Mouse (Mus musculus): ENCODE measurements around the gene Efna2. TPM values are rescaled to one million over a fixed set of nuclear protein-coding genes. Genes with fewer than 3 reads are reported as not detected.
A peak's percentile ranks its signal among the peaks of the same experiment; 100 is the strongest.
"Not testable (repeated sequence)": the region's sequence is repeated elsewhere in the genome, so short reads cannot be mapped to it uniquely, and the experiment has no call there.

Efna2 gene
- total RNA-seq, 2 experiments from 2014 or later: 7.0 to 8.2 TPM

DNA sequence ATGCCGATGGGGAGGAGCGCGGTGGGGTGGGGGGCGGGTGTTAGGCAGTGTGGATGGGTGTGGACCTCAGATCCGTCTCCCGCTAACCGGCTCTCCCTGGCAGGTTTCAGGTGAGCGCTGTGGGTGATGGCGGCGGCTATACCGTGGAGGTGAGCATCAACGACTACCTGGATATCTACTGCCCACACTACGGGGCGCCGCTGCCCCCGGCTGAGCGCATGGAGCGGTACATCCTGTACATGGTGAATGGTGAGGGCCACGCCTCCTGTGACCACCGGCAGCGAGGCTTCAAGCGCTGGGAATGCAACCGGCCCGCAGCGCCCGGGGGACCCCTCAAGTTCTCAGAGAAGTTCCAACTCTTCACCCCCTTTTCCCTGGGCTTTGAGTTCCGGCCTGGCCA, 7.4 kb downstream of the Efna2 start:
- DNase-seq (ENCODE audit: low spot score in 2 of 2): no peak

DNA sequence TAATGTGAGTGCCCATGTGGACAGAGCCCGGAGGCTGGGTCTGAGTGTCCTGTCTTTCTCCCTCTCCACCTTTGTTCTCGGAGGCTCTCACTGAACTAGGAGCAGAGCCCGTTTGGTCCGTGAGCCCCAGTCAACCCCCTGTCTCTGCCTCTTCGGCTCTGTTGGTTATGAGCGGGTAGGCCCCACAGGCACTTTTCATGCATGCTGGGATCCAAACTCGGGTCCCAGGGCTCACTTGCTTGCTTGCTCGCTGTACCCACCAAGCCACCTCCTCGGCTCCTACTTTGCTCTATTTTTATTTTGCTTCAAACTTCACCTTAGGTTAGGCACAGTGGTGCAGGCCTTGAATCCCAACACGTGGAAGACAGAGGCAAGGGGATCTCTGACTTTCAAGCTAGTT, 8.5 kb downstream of the Efna2 start:
- DNase-seq (ENCODE audit: low spot score in 2 of 2): no peak

DNA sequence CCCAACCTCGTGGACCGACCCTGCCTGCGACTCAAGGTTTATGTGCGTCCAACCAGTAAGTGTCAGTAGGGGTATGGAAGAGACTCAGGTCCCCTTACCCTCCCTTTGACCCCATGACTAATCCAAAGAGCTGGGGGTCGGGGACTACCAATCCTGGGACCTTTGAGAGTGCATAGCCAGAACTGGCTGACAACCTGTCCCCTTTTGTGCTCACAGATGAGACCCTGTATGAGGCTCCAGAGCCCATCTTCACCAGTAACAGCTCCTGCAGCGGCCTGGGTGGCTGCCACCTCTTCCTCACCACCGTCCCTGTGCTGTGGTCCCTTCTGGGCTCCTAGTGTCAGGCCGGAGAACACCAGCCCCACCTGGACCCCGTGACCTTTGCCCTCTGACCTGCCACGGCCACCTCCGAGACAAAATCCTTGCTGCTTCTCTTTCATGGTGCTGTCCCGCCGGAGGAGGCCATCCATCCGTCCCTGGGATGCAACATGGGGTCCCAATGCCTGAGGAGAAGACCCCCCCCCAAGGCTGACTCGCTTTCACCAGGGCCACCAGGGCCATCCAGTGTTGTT, 9.3 kb downstream of the Efna2 start:
- DNase-seq (ENCODE audit: low spot score in 2 of 2): no peak

DNA sequence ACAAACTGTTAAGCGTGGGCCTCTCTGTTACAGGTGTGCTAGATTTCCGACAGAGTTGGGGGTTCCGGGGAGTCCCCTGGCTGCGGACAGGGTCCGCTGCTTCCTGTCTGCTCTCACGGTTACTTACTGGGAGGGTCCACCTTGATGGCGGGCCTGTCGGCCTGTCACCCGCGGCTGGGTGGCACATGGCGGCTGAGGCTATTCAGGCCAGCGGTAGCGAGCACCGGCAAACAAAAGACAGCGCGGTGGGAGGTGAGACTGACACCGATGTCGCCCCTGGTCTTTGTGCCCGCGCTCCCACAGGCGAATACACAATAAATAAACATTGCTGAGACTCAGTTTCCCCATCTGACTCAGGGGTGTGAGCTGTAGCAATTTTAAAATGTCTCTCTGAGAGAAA, 10.7 kb downstream of the Efna2 start:
- DNase-seq (ENCODE audit: low spot score in 2 of 2): no peak

DNA sequence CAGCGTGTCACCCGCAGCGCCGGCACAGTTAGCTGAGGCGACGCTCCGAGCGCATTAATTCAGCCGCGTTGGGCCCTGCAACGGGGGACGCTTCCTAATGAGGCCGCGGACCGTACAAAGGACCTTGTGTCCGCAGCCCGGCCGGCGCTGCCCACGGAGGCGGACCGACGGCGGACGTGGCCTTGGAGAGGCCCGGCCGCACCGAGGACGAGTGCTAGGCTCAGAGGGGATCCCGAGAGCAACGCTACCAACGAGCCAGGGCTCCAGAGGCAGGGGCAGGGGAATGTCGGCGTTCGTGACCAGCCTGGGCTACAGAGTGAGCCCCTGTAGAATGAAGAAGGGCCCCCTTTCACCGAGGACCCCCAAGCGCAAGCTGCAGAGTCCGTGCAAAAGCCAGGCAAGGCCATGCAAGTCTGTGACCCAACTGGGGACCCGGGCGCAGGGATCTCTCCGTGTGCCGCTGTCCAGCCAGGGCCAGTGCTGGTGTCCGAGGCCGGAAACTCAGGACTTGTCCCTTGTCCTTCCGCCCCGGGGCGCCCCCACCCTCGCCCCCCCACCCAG, 11.3 kb downstream of the Efna2 start:
- peak in 1 of 2 experiments; percentile 41 for DNase-seq (ENCODE audit: low spot score in 2 of 2)

DNA sequence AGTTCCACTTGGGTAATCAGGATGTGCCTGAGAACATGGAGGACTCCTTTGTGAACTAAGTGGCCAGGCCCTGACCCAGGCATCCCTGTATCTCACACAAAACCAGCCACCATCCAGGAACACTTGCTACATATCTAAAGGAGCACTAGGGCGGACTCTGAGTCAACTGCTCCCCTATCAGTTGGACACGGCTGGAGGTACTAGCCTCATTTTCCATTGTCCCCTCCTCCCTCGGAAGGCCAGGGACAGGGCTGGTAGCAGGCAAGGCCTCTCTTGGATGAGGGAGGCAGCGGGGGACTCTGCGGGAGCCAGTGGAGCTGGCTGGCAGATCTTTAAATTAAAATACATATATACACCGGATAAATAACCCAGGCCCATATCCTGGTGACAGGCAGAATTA, 14.7 kb downstream of the Efna2 start:
- DNase-seq (ENCODE audit: low spot score in 2 of 2): no peak

DNA sequence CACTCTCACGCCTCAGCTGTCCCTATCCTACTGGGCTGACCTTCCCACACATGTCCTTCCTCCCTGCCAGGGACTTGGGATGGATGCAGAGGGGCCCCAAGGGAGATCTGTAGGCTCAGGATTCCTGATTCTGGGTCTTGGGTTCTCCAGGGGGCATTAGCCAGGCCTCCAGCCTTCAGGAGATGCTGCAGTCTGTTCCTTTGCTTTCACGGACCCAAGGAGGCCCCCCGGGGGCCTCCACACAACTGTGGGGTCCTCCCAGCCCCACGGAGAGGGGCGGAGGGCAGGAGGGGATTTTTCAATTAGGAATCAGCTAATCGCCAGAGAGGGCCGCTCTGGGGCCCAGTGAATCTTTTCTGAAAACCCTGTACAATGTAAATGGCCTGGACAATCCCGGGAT, 15.2 kb downstream of the Efna2 start:
- no peak for DNase-seq (ENCODE audit: low spot score in 2 of 2)

DNA sequence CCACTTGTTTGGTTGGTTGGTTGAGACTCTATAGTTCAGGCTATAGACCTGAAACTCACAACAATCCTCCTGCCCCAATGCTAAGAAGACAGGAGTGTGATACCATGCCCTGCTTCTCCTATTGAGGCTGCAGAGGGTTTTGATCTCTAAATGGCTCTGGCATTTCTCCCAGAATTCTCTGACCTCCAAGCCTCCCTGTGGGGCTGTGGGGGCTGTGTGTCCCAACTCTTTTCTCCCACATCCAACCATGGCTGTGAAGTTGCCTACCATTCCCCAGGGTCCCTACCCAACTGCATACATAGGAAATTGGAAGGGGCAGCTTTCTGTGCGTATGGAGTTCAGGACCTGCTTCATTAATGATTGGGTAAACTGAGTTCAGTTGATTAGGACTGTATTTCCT, 16.9 kb downstream of the Efna2 start:
- no peak for DNase-seq (ENCODE audit: low spot score in 2 of 2)

DNA sequence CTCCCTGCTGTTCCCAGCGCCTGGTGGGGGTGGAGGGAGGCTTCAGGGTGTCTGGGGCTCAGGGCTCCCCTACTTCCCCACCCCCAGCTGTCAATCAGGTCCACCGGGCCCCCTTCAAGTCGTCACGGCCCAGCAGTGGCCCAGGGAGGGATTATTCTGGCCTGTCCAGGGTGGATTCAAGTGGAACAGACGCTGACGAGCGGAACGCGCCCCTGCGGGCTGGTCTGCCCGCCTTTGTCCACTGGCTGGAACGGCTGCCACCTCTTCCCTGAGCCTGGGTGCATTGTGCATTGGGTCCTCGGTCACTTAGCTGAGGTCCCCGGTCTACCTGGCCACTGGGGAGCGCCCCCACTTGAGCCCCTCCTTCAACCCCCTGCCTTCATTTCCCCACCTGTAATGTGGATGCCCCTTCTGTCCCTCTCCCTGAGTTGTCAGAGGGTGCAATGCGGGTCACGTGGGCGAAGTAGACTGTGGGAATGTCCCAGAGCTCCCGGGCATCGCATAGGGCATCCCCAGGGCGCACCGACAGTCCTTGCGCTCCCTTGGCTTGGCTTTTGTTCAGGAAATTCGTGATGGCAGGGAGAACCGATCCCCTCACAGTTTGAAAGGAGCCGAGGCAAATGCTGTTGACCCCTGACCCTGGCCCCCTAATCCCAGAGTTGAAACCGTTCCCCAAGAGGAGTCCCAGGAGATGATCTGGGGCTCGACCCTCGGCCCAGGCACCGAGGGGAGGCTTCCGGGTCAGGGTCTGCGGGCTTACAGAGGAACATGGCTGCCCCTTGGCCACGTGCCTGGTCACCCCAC, 17.7 kb downstream of the Efna2 start:
- no peak for DNase-seq (ENCODE audit: low spot score in 2 of 2)

DNA sequence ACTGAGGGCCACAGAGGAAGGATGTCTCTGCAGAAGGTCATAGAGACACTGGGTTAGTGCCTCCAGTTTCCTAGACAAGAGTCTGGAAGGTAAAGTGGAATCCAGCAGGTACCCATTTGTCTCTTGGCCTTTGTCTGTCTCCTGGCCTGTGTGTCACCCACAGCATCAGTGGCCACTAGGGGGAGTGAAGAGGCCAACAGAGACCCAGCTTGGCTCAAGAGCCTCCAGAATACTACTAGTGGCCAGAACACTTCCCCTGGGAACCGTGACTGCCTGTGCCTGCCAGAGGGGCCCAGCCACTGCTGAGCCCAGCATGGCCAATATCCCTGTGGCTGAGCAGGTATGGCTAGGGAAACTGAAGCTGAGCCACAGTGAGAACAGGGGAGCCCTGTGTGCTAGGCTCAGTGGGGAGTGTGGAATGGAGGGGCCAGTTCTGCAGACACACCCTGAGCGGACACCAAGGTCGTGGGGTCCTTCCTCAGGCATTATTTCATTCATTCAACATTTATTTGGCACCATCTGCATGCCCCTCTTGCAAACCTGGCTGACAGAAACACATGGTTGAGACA, 20.2 kb downstream of the Efna2 start:
- DNase-seq (ENCODE audit: low spot score in 2 of 2): peak; percentile 74 to 80

DNA sequence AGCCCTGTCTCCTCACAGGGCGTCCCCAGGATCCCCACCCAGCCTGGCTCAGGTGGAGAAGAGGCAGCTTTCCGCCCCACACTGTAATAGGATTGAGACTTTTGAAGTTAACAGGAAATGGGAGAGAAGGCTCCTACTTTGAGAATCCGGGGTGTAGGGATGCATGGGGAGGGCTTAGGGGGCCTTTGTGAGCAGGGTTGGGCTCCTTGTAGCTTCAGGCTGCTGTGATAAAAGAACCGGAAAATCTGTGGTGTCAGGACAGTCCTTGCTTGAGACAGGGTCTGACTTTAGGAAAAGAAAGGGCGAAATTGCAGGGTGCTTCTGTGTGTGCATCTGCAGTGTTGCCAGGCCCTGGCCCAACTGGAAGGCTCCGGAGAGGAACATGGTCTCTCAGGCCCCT, 21.2 kb downstream of the Efna2 start:
- no peak for DNase-seq (ENCODE audit: low spot score in 2 of 2)

DNA sequence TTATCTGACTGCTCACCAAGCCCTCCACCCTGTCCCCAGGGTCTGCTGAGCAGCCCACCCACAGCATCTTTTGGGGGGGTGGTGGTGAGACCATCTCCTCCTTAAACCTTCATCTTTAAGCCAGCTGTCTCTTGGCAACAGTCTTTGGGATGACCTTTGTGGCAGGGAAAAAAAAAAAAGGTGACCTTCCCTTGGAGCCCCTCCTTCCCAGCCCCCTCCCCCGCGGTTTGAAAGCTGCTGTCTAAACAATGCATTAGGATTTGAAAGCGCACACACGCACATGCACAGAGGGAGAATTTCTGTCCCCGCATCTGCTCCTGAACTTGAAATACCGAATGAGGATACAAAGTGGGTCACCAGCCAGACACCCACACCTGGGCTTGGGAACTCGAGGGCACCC, 24.8 kb downstream of the Efna2 start:
- no peak for DNase-seq (ENCODE audit: low spot score in 2 of 2)

DNA sequence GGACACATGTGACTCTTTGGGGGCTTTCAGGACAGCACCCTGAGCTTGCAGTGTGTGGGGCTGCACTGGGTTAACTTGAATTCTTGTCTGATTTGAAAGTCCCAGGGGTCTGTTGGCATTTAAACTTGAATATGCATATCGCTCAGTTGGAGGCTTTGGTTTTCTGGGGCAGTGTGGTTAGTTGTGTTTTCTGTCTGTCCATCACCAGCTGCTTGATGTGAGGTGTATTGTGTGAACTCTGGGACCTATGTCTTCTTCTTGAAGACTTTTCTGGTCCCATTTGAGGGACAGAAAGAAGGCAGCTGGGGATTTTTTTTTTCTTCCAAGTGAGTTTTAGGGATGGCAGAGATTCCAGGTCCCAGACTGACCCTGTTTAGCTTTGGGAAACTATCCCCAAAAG, 27.9 kb downstream of the Efna2 start:
- no peak for DNase-seq (ENCODE audit: low spot score in 2 of 2)

DNA sequence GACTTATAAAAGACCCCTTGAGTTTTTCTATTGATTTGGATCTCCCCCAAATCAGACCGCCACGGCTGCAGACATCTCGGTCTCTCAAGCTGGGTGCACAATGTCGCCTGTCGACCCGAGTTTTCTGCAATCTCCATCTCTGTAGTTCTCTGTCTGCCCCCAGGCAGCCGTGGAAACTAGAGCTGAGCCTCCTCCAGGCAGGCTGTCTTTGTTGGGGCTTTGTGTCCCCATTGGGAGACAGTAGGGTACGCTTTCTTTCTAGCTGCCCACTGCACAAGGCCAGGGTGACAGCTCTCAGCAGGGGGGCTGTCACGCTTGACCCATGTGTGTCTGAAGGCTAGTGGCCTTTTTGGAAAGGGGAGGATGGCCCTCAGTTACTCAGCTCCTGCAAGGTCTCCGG, 28.4 kb downstream of the Efna2 start:
- no peak for DNase-seq (ENCODE audit: low spot score in 2 of 2)

DNA sequence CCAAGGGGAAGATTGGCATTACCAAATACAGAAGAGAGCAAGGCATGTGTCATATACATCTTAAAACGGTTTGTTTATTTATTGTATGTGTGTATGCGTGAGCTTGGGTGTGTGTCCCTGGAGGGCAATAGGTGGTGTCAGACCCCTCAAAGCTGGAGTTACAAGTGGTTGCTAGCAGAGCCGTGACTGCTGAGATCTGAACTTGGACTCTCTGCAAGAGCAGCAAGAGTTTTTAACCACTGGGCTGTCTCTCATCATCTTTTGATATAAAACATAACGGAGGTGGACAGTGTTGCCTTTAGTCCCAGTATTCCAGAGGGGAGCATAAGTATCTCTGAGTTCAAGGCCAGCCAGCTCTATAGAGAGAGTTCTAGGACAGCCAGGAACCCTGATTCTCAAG, 29.0 kb downstream of the Efna2 start:
- DNase-seq (ENCODE audit: low spot score in 2 of 2): no peak

DNA sequence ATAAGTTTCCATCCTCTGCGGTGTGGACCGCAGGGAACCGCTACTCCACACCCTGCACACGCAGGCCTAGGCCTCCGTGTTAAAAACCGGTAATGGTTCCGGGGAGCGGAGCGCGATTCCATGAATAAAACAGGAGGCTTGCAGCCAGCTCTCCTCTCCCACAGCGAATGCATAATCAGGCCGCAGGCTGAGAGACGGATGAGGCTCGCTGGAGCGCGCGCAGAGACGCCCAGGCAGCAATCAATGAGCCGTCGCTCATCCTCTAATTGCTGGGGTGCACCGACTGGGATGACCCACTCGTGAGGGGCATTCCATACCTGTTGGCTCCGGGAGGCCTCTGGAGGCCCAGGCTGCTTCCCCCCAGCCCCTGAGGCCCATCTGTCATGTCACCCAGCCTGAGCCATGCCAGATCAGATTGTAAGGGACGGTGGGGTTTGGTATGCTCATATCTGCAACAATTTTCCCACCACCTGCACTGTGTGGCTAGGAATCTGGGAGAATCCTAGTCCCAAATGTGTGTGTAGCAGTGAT, 29.6 kb downstream of the Efna2 start:
- peak; percentile 35 to 56 for DNase-seq (ENCODE audit: low spot score in 2 of 2)

DNA sequence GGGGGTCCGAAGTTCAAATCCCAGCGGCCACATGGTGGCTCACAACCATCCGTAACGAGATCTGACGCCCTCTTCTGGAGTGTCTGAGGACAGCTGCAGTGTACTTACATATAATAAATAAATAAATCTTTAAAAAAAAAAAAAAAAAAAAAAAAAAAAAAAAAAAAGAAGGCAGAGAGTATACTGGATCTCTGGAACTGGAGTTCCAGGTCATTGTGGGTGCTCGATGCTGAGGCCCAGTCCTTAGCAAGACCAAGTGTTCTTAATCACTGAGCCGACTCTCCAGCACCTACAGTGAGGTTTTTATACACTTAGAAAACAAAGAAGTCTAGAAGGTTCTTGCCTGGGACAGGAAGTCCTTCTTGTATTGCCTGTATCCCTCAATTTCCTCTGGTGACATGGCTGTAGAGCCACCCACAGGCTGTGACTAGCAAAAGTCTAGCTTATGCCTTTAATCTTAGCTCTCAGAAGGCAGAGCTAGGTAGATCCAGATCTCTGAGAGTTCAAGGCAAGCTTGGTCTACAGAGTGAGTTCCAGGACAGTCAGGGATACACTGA, 32.3 kb downstream of the Efna2 start:
- DNase-seq (ENCODE audit: low spot score in 2 of 2): not testable (repeated sequence)

DNA sequence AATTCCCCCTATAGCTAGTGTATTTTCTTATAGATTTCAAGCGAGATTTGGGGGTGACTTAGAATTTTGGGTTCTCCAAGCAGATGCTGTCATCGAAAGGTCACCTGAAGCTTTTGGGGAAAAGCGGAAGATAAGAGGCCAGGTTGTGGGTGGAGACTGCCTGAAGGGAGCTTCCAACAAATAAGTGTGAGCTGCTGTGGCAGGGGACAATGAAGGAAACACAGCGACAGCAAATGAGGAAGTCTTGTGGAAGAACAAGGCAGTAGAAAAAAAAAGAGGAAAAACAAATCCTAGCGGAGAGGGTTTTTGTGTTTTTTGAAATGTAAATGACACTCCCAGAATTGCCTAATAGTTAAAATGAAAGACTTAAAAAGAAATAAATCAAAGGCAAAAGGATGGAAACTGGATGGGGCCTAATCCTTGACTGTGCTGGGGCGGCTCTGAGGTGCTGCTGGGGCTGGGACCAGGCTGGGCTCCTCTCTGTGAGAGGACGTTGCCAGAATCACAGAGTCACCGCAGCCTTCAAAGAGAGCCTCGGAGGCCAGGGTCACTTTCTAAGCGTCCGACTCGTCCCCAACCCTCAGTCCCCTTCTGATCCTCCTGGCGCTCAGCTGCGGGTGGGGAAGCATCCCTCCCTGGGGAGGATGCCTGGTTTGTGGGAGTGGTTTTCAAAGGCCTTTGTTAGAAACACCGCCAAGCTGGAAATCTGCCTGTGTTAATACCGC, 35.9 kb downstream of the Efna2 start:
- no peak for DNase-seq (ENCODE audit: low spot score in 2 of 2)

DNA sequence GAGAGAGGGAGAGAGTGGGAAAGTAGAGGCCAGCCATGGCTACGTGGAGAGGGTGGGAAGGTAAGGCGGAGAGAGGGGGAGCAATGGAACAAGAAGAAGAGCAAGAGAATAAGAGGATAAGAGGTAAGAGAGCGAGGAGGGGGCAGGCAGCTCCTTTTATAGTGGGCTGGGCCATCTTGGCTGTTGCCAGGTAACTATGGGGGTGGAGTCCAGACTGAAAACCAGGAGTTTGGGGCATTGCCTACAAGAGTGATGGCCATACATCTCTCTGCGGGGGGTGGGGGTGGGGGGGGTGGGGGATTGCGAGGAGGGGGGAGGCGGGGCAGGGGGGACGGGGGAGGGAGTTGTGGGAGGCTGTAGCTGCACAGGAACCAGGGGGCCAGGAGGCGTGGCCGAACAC, 41.4 kb downstream of the Efna2 start:
- DNase-seq (ENCODE audit: low spot score in 2 of 2): no peak

DNA sequence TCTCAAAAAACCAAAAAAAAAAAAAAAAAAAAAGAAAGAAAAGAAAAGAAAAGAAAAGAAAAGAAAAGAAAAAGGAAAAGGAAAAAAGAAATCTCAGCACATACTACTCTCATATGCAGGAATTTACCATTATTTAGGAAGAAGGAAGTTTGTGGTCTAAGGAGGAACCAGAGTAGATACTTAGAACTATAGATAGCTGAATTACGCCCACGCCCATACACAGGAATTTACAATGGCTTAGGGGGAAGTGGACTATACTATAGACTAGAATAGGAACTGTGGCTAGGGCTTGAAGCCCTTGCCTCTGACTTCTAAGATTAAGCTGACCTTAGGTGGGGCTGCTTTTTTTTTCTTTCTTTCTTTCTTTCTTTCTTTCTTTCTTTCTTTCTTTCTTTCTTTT, 43.9 kb downstream of the Efna2 start:
- DNase-seq (ENCODE audit: low spot score in 2 of 2): not testable (repeated sequence)

DNA sequence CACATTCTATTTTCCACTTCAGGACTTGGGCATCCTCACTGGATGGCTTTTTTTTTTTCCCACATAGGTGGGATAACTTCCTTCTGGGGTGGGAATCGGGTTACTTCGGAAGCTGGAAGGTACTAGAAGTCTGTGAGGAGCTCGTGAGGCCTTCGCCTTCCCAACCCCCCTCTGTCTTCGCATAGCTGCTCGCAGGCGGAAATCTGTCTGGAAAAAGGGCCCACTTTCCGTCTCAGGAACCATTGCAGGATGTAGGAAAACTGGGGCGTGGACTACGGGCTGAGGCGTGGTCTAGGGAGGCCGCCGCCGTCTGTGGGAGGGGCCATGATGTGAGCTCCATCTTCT, 46.8 kb downstream of the Efna2 start:
- DNase-seq (ENCODE audit: low spot score in 2 of 2): no peak
